Mouse (Mus musculus) liver, adult 2 months (tissue): Measurements from ENCODE around the gene Fubp1. TPM values are rescaled to one million over a fixed set of nuclear protein-coding genes. Genes with fewer than 3 reads are reported as not detected.
A peak's percentile ranks its signal among the peaks of the same experiment; 100 is the strongest.

Experiments used
- DNase-seq: peaks from one replicate; pipeline ENCODE4 v3.0.0-alpha.2; 2011; ENCODE audit warnings: low read depth, low spot score; ENCODE audit errors: extremely low read depth
- H3K27ac ChIP-seq: fragments of 200-500 bp; replicated peaks from 2 replicates; pipeline ENCODE4 v1.5.1; 2012; ENCODE audit warnings: low read depth, mild to moderate bottlenecking, control low read depth, inconsistent platforms, low read length; ENCODE audit not compliant: insufficient read depth
- H3K27me3 ChIP-seq: fragments of 200-500 bp; 2 replicates; pipeline ENCODE4 v1.6.1; 2012; ENCODE audit warnings: mild to moderate bottlenecking, moderate library complexity, low read length, inconsistent platforms; ENCODE audit not compliant: control insufficient read depth, insufficient read depth
- H3K36me3 ChIP-seq: fragments of 200-500 bp; 2 replicates; pipeline ENCODE4 v1.6.1; 2012; ENCODE audit warnings: low read length, inconsistent platforms; ENCODE audit not compliant: control insufficient read depth, insufficient read depth
- H3K4me1 ChIP-seq: fragments of 200-500 bp; 2 replicates; pipeline ENCODE4 v1.6.1; 2011; ENCODE audit warnings: low read length; ENCODE audit not compliant: control insufficient read depth, insufficient read depth
- H3K4me3 ChIP-seq: fragments of 200-500 bp; 2 replicates; pipeline ENCODE4 v1.5.1; 2011; ENCODE audit warnings: low read depth, mild to moderate bottlenecking, control low read depth, low read length, moderate library complexity; ENCODE audit not compliant: insufficient read depth
- H3K79me2 ChIP-seq: fragments of 200-500 bp; 2 replicates; pipeline ENCODE4 v1.6.1; 2012; ENCODE audit warnings: inconsistent platforms, mild to moderate bottlenecking, low read length, moderate library complexity; ENCODE audit not compliant: control insufficient read depth, insufficient read depth
- H3K9ac ChIP-seq: fragments of 200-500 bp; 2 replicates; pipeline ENCODE4 v1.6.1; 2012; ENCODE audit warnings: low read depth, mild to moderate bottlenecking, control low read depth, inconsistent platforms, low read length
- CTCF ChIP-seq: fragments of 200-500 bp; IDR thresholded peaks from 2 replicates; pipeline ENCODE4 v1.5.1; 2011; ENCODE audit warnings: low read depth, low read length, control low read depth
- POLR2A ChIP-seq: fragments of 200-500 bp; IDR thresholded peaks from 2 replicates; pipeline ENCODE4 v1.6.1; 2011; ENCODE audit warnings: low read length, control low read depth; ENCODE audit not compliant: insufficient read depth; ENCODE audit errors: extremely low read depth
- WGBS: fragments of 180-500 bp; shearing (Covaris S2); methylation state at CpG from one replicate; pipeline ENCODE4 v1.1.7; 2018; 5-methylcytosine and 5-hydroxymethylcytosine counted together
- polyA plus RNA-seq: library from polyadenylated mRNA; depleted of rRNA; stranded (reverse); fragments of >200 nt; gene quantifications from 2 replicates; pipeline ENCODE4 v1.2.3, GENCODE M21; 2012
- total RNA-seq: library from RNA; depleted of rRNA; stranded (reverse); fragments of >200 nt; gene quantifications from 2 replicates; pipeline ENCODE4 v1.2.3, GENCODE M21; 2014

The Fubp1 gene
- total and polyA plus RNA-seq, 2 experiments: 28.1 to 61.9 TPM

DNA sequence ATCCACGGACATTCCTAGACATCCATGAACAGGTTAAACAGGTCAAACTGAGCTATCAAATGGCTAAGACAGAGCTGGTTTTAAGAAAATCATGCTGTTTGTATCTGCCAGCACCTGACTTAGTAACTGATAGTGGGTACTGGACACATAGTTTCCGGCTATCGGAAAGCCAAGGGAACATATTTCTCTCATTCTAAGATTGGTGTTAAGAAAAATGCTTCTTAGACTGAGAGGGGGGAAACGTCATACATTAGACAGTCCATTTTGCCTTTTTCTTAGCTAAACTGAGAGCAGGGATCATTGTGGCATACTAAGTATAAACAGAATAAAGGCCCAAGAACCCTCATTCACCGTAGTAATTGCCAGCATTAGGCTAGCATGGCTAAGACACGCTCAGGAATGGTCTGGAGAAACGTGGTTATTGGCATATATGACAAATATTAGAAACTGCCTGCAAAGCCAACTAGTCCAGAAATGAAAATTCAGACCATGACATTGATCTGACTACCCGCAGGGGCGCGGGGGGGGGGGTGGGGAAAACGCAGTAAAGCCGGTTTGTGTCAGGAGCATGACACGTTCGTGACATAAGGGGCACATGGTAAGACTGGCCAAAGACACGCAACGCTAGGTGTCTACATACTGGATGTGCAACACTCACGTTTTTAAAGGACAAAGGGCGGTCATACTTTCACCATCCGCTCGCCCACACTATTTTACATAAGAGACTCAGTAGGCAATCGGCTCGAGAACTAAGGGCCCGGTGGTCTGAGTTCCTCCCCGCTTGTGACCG lies 850 bp upstream of the Fubp1 start:
- peaks cover 17% of the 10 kb centered on the region for H3K4me1 ChIP-seq
- DNase-seq: peak; percentile 74
- peak overlapping the region; percentile 91 for H3K4me3 ChIP-seq
- TF ChIP-seq CTCF (no peak), POLR2A (no peak)
- H3K79me2 ChIP-seq: peaks cover 27% of the 10 kb centered on the region
- peak overlapping the region; percentile 98 for H3K9ac ChIP-seq
- H3K27me3 ChIP-seq: no peaks in the 10 kb centered on the region
- H3K36me3 ChIP-seq: no peaks in the 10 kb centered on the region
- WGBS: 2% methylated on average over 25 of the region's 25 CpGs
- peak overlapping the region; percentile 98 for H3K27ac ChIP-seq

DNA sequence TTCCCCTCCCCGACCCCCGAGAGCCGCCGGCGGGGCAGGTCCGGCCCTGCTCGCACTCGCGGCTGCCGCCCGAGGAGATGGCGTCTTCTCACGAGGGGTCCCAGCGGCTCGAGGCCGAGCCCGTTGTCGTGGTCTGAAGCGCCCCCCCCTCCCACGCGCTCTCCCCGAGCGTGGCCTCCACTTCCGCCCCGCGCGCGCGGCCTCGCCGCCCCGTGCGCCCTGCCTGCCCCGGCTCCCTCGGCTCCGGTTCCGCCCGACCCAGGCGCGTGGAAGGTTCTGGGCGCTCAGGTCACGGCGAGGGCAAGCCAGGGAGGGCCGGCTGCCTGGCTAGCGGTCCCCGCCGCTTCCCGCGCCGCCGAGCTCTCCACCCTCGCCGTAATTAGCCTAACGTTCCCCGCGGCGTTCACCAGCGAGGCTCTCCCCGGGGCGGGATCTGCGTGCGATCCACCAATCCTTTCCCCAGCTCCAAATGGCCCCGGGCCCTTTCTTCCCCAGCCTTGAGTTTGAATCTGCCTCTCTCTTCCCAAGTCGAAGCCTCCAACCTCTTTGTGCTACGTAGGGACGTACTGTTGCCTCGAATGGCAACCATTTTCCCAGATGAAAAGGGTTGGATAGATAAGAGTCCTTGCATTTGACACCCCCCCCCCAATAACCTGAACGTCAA lies 638 bp downstream of the Fubp1 start:
- no peak for TF ChIP-seq CTCF
- TF ChIP-seq POLR2A: no peak
- peaks cover 5% of the 10 kb centered on the region; the same call in 1 of the 2 replicates for H3K36me3 ChIP-seq
- peak overlapping the region; percentile 92 for H3K27ac ChIP-seq
- H3K9ac ChIP-seq: peak overlapping the region; percentile 99
- DNase-seq: peak; percentile 53
- peak overlapping the region; percentile 89 for H3K4me3 ChIP-seq
- peaks cover 17% of the 10 kb centered on the region for H3K4me1 ChIP-seq
- H3K27me3 ChIP-seq: no peaks in the 10 kb centered on the region
- 1% methylated on average over 66 of the region's 68 CpGs for WGBS
- H3K79me2 ChIP-seq: peaks cover 27% of the 10 kb centered on the region

GRCm38 (mm10) chr3:152211731-152212279 lies 1.6 kb downstream of the Fubp1 start:
- Histone ChIP-seq H3K9ac (peak overlapping the region; percentile 44), H3K27ac (peak overlapping the region; percentile 10), H3K4me3 (peak overlapping the region; percentile 89), H3K79me2 (peaks cover 27% of the 10 kb centered on the region), H3K36me3 (peaks cover 8% of the 10 kb centered on the region), H3K27me3 (no peaks in the 10 kb centered on the region), H3K4me1 (peaks cover 17% of the 10 kb centered on the region)
- TF ChIP-seq POLR2A (no peak), CTCF (no peak)
- DNase-seq: peak; percentile 48
- WGBS: under 1% methylated on average over 7 of the region's 7 CpGs

DNA sequence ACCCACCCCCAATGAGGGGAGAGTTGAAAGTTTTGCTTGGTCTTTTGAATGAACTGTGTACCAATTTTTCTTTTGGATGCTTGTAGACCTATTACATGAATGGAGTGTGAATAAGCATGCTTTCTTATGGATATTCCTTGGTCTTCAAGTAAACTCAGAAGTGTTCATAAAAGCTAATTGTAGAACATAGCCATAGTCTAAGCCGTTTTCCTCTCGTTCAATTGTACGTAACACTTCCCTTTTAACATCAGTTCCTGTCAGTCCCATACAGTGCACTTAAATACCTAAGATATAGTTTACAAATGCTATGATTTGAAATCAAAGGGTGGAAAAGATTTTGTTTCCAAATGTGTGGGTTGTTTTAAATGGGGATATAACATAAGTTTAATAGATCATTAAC lies 3.2 kb downstream of the Fubp1 start:
- Histone ChIP-seq H3K27me3 (no peaks in the 10 kb centered on the region), H3K36me3 (peaks cover 24% of the 10 kb centered on the region), H3K4me3 (no peak overlapping the region), H3K27ac (no peak overlapping the region), H3K4me1 (peaks cover 17% of the 10 kb centered on the region), H3K9ac (no peak overlapping the region), H3K79me2 (peaks cover 23% of the 10 kb centered on the region)
- no peak for DNase-seq
- WGBS: 35% methylated on average over 3 of the region's 3 CpGs
- TF ChIP-seq CTCF: no peak
- no peak for TF ChIP-seq POLR2A

DNA sequence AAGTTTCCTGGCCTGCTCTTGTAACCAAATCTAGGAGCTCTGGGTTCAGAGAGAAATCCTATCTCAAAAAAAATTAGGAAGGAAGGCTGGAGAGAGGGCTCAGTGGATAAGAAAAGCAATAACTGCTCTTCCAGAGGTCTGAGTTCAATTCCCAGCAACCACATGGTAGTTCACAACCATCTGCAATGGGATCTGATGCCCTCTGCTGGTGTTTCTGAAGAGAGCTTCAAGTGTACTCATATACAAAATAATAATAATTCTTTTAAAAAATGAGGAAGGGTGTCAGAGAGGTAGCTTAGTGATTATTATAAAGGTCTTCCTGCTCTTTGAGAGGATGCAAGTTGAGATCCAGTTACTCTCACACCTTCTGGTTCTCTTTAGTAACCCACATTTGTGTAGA lies 14.7 kb downstream of the Fubp1 start:
- Histone ChIP-seq H3K36me3 (peaks cover 71% of the 10 kb centered on the region), H3K4me3 (no peak overlapping the region), H3K27me3 (no peaks in the 10 kb centered on the region), H3K4me1 (peaks cover 10% of the 10 kb centered on the region; the same call in 1 of the 2 replicates), H3K79me2 (no peaks in the 10 kb centered on the region; the same call in 1 of the 2 replicates), H3K27ac (peak overlapping the region; percentile 38; the same call in 1 of the 2 replicates), H3K9ac (no peak overlapping the region)
- TF ChIP-seq POLR2A: no peak
- no peak for TF ChIP-seq CTCF
- DNase-seq: no peak
